Mouse (Mus musculus) fibroblast of lung, adult 2 months (primary cell): ENCODE measurements around the gene Miip.
A peak's percentile ranks its signal among the peaks of the same experiment; 100 is the strongest.
"Not testable (repeated sequence)": the region's sequence is repeated elsewhere in the genome, so short reads cannot be mapped to it uniquely, and the experiment has no call there.

Experiments used
- DNase-seq: peaks from one replicate; pipeline ENCODE4 v3.0.0-alpha.2; 2011; ENCODE audit warnings: low read depth

Gene Miip

GRCm38 (mm10) chr4:147869238-147869637 is 622 bp upstream of the Miip start:
- DNase-seq: no peak

- no peak for DNase-seq
Measured at GRCm38 (mm10) chr4:147867563-147868449, 810 bp downstream of the Miip start.

DNA sequence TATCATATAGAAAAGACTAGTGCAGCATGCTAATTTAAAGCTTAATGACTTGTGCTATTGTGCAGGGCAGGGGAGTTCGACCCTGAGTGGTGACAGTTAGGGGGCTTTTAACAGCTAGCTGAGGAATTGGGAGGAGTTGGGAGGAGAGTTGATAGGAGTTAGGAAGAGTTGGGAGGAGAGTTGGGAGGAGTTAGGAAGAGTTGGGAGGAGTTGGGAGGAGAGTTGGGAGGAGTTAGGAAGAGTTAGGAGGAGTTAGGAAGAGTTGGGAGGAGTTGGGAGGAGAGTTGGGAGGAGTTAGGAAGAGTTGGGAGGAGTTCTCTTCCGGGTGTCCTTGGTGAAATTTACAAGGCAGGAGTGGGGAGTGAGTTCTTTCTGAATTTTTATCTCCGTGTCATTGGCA is 1.8 kb downstream of the Miip start:
- peak; percentile 23 for DNase-seq

- DNase-seq: no peak
Measured at GRCm38 (mm10) chr4:147866056-147866455, 2.6 kb downstream of the Miip start.

- no peak for DNase-seq
Measured at GRCm38 (mm10) chr4:147865651-147866050, 3.0 kb downstream of the Miip start.

DNA sequence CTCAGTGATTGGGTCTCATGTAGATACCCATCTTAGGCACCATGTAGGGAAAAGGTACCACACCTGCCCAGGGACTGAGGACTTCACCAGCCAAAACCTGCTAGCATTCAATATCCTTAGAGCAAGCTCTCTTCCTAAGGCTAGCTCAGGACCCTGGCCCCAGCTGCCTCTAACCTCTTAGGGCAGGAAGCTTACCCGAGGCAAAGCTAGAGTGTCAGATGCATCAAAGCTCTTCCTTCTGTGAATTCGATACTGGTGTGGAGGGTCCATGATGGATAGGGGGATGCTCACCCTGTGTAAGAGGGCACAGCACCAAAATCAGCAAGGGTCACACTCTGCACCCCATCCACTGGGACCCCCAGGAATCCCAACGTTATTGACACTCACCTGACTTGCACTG is 6.6 kb downstream of the Miip start:
- no peak for DNase-seq

- DNase-seq: no peak
Measured at GRCm38 (mm10) chr4:147850776-147851175, 17.8 kb downstream of the Miip start.

DNA sequence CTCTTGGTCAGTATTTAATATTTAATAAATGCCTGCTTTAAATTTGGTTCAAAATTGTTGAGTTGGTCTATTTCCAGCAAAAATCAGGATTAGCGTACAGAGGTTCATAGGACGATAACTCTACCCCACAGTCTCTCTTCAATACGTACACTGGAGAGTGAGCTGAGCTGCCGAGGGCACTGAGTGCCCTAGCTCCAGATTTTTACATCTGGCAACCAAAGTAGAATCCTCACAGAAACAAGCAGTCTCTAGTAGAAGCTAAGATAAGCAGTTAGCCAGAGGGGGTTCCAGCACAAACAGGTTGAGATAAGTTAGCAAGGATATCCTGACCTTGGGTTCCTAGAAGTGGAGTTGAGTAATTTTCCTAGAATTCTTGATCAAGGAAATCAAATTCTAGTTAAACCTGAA is 20.0 kb downstream of the Miip start:
- no peak for DNase-seq

- DNase-seq: peak; percentile 57
Measured at GRCm38 (mm10) chr4:147847614-147848583, 20.7 kb downstream of the Miip start, which contains the start of gene Zfp933. Gene Zfp933 (minus strand): TSS chr4:147848366.

GRCm38 (mm10) chr4:147842871-147843270 is 25.7 kb downstream of the Miip start:
- DNase-seq: no peak

GRCm38 (mm10) chr4:147839282-147839681 is 29.3 kb downstream of the Miip start:
- not testable (repeated sequence) for DNase-seq

DNA sequence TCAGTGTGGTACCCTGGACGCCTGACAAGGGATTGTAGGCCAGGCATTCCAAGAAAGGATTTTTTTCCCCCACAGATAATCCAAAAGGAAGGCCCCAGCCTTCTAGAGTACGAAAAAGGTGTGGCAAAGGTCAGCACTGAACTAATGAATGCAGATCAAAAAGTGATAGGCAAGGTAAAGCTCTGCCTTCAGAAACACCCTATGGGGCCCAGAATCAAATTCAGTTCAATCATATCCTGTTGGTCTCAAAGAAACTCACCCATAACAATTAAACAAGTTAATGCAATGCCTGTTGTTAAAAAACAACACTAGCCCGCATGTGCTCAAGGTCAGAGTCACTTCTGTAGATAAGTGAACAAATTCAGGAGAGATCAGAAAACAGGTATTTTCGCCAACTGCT is 44.2 kb downstream of the Miip start:
- no peak for DNase-seq

DNA sequence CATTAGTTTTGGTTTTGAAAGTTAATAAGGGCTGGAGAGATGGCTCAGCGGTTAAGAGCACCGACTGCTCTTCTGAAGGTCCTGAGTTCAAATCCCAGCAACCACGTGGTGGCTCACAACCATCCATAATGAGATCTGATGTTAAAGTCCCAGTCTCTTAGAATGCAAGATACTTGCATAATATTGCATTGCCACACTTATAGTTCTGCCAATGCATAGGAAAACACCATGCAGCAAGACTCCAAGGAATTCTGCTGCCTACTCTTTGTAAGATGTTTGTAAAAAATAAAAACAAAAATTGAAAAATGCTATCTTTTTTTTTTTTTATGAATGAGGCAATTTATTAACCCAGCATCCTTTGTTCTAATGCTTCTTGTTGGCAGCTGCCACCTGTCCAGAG is 47.2 kb downstream of the Miip start:
- DNase-seq: not testable (repeated sequence)

DNA sequence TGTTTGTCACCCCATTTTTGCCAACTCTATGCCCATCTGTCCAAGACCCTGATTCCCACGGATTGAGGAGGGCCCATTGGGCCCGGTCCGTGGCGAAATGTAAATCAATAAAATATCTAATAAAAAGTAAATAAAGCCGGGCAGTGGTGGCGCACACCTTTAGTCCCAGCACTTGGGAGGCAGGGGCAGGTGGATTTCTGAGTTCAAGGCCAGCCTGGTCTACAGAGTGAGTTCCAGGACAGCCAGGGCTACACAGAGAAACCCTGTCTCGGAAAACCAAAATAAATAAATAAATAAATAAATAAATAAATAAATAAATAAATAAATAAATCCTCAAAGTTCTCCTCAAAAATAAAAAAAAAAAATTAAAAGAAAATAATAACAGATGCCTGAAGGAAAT is 49.0 kb downstream of the Miip start:
- DNase-seq: not testable (repeated sequence)

DNA sequence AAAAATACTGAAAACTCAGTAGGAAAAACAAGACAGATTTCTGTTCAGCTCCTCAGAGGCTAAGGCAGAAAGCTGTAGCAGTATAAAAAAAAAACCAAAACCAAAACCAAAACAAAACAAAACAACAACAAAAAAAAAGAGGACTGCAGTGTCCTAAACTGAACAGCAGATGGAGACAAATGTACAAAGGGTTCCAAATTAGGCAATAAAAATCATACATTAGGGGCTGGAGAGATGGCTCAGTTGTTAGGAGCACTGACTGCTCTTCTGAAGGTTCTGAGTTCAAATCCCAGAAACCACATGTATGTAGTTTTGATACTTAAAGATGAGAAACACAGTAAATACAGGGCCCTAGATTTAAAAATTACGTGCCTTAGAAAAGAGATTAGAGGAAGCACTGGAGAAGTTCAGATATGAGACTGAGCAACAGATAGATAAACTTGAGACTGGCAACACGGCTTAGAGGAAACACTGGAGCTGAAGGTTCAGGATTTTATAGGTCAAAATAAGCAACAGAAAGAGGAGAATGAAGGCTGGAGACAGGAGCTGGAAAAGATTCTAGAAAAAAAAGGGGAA is 53.9 kb downstream of the Miip start:
- peak; percentile 10 for DNase-seq

DNA sequence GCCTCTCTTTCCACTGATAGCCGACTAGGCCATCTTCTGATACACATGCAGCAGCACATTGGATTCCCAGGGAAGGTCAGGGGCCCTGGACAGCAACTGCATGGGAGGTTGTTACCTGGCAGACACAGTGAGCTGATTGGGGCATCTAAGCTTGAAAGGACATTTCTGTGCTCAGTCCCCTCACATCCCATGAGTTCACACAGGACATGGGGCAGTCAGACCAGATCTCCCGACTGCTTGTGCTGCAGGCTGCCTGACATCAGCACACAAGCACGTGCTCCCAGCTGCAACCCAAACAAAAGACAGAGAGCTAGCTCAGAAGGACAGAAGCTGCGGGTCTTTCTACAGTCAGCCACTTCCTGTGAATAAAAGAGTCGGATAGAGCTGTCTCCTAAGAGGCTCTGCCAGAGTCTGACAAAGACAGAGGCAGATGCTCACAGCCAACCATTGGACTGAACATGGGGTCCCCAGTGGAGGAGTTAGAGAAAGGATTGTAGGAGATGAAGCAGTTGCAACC is 55.3 kb downstream of the Miip start:
- no peak for DNase-seq
